Mouse (Mus musculus) CH12.LX (cell line): Measurements from ENCODE around the gene Chsy1. TPM values are rescaled to one million over a fixed set of nuclear protein-coding genes. Genes with fewer than 3 reads are reported as not detected.

Experiments used
- DNase-seq: peaks from one replicate; pipeline ENCODE4 v3.0.0-alpha.2; 2013; ENCODE audit errors: extremely low read depth
- H3K27ac ChIP-seq: 2 replicates; pipeline ENCODE4 v1.5.1; 2012; ENCODE audit warnings: low read depth, mild to moderate bottlenecking, control low read depth, moderate library complexity; ENCODE audit not compliant: insufficient read depth
- H3K27me3 ChIP-seq: replicated peaks from 2 replicates; pipeline ENCODE3; 2012; ENCODE audit warnings: inconsistent platforms
- H3K36me3 ChIP-seq, 2 experiments: replicated peaks in 1 of 2; 2 replicates each; pipeline versions ENCODE3 to v1.6.1; 2012; ENCODE audit warnings: inconsistent platforms in 1 of 2, low read length in 1 of 2, mild to moderate bottlenecking in 1 of 2, mixed read lengths in 1 of 2, moderate library complexity in 1 of 2; ENCODE audit not compliant: control insufficient read depth in 1 of 2, insufficient read depth in 1 of 2
- H3K4me1 ChIP-seq, 2 experiments: 2 replicates each; pipeline ENCODE4 v1.6.1; 2012; ENCODE audit warnings: inconsistent platforms in 1 of 2, moderate library complexity in 1 of 2; ENCODE audit not compliant: insufficient read depth in 2 of 2, control insufficient read depth in 1 of 2
- H3K4me2 ChIP-seq: 2 replicates; pipeline ENCODE4 v1.6.1; 2012; ENCODE audit warnings: low read depth, mild to moderate bottlenecking, control low read depth; ENCODE audit not compliant: poor library complexity, insufficient read depth, severe bottlenecking
- H3K4me3 ChIP-seq, 3 experiments: fragments of 150-350 bp in 1 of 3; sonication (generic) in 1 of 3; replicated peaks in 1 of 3; 2 replicates each; pipeline versions ENCODE3 to v1.5.1; 2011 to 2012; ENCODE audit warnings: low read depth in 2 of 3, low read length in 2 of 3, mild to moderate bottlenecking in 2 of 3, moderate library complexity in 2 of 3, control low read depth in 1 of 3, improper control_type of control experiment in 1 of 3, inconsistent platforms in 1 of 3, mixed read lengths in 1 of 3; ENCODE audit not compliant: poor library complexity in 1 of 3
- H3K79me2 ChIP-seq: replicated peaks from 2 replicates; pipeline ENCODE4 v1.6.1; 2012; ENCODE audit warnings: mild to moderate bottlenecking, moderate library complexity; ENCODE audit not compliant: control insufficient read depth, poor library complexity, insufficient read depth, severe bottlenecking; ENCODE audit errors: extremely low read depth
- H3K9ac ChIP-seq: 2 replicates; pipeline ENCODE4 v1.6.1; 2012; ENCODE audit warnings: low read depth, mild to moderate bottlenecking, control low read depth, moderate library complexity; ENCODE audit not compliant: insufficient read depth
- H3K9me3 ChIP-seq: replicated peaks from 2 replicates; pipeline ENCODE3; 2012; ENCODE audit warnings: low read length, inconsistent platforms, mixed read lengths
- BHLHE40 ChIP-seq: IDR thresholded peaks from 2 replicates; pipeline ENCODE4 v1.6.1; 2011; ENCODE audit warnings: mild to moderate bottlenecking, low read depth, low read length, improper control_type of control experiment
- CHD1 ChIP-seq: IDR thresholded peaks from 2 replicates; pipeline ENCODE4 v1.6.1; 2012; ENCODE audit warnings: low read depth, low read length, improper control_type of control experiment, inconsistent platforms
- CHD2 ChIP-seq: IDR thresholded peaks from 2 replicates; pipeline ENCODE4 v1.6.1; 2011; ENCODE audit warnings: low read length, improper control_type of control experiment
- ELF1 ChIP-seq: IDR thresholded peaks from 2 replicates; pipeline ENCODE4 v1.6.1; 2014; ENCODE audit warnings: low read depth, mild to moderate bottlenecking, inconsistent platforms, low read length, improper control_type of control experiment
- HCFC1 ChIP-seq: IDR thresholded peaks from 2 replicates; pipeline ENCODE4 v1.6.1; 2012; ENCODE audit warnings: low read depth, mild to moderate bottlenecking, inconsistent platforms, low read length, improper control_type of control experiment
- IRF4 ChIP-seq: IDR thresholded peaks from 2 replicates; pipeline ENCODE4 v1.6.1; 2014; ENCODE audit warnings: low read depth, mild to moderate bottlenecking, inconsistent platforms, low read length, improper control_type of control experiment
- MEF2A ChIP-seq: IDR thresholded peaks from 2 replicates; pipeline ENCODE4 v1.6.1; 2014; ENCODE audit warnings: low read depth, mild to moderate bottlenecking, inconsistent platforms, low read length, improper control_type of control experiment, borderline replicate concordance
- MYC ChIP-seq: IDR thresholded peaks from 2 replicates; pipeline ENCODE4 v1.6.1; 2011; ENCODE audit warnings: low read depth, mild to moderate bottlenecking, improper control_type of control experiment, low read length
- NRF1 ChIP-seq: IDR thresholded peaks from 2 replicates; pipeline ENCODE4 v1.6.1; 2014; ENCODE audit warnings: low read depth, mild to moderate bottlenecking, inconsistent platforms, low read length, improper control_type of control experiment, moderate library complexity
- POLR2A ChIP-seq: IDR thresholded peaks from 2 replicates; pipeline ENCODE4 v1.6.1; 2011; ENCODE audit warnings: low read depth, mild to moderate bottlenecking, improper control_type of control experiment, low read length
- RAD21 ChIP-seq: IDR thresholded peaks from 2 replicates; pipeline ENCODE4 v1.6.1; 2011; ENCODE audit warnings: low read depth, mild to moderate bottlenecking, low read length, improper control_type of control experiment, moderate library complexity
- RCOR1 ChIP-seq: conservative IDR thresholded peaks from 2 replicates; pipeline ENCODE4 v1.6.1; 2012; ENCODE audit warnings: low read depth, mild to moderate bottlenecking, inconsistent platforms, low read length, improper control_type of control experiment
- SIN3A ChIP-seq: IDR thresholded peaks from 2 replicates; pipeline ENCODE4 v1.6.1; 2012; ENCODE audit warnings: low read length, improper control_type of control experiment, inconsistent platforms
- SMC3 ChIP-seq: IDR thresholded peaks from 2 replicates; pipeline ENCODE4 v1.6.1; 2011; ENCODE audit warnings: low read depth, low read length, improper control_type of control experiment
- TCF12 ChIP-seq: IDR thresholded peaks from 2 replicates; pipeline ENCODE4 v1.6.1; 2014; ENCODE audit warnings: low read depth, mild to moderate bottlenecking, inconsistent platforms, low read length, improper control_type of control experiment
- ZKSCAN1 ChIP-seq: IDR thresholded peaks from 2 replicates; pipeline ENCODE4 v1.6.1; 2012; ENCODE audit warnings: low read depth, inconsistent platforms, low read length, improper control_type of control experiment, borderline replicate concordance
- ZMIZ1 ChIP-seq: IDR thresholded peaks from 2 replicates; pipeline ENCODE4 v1.6.1; 2012; ENCODE audit warnings: low read depth, mild to moderate bottlenecking, inconsistent platforms, low read length, improper control_type of control experiment
- ZNF384 ChIP-seq: IDR thresholded peaks from 2 replicates; pipeline ENCODE4 v1.6.1; 2012; ENCODE audit warnings: low read depth, low read length, improper control_type of control experiment, inconsistent platforms
- dilution Hi-C: fragments of 300-500 bp; cut with MboI; formaldehyde crosslinking; loops from 2 replicates; pipeline ENCODE4 v1.14.3; 2020; ENCODE audit warnings: low sequenced_read_pairs; ENCODE audit not compliant: extremely low pct_unique_long_range_greater_than_20kb, extremely low pct_ligation_motif_present
- in situ Hi-C: fragments of 300-500 bp; cut with MboI; formaldehyde crosslinking; loops from 3 replicates; pipeline ENCODE4 v1.14.3; 2019; ENCODE audit warnings: low sequenced_read_pairs, low pct_ligation_motif_present, low pct_unique_long_range_greater_than_20kb, mixed read lengths
- polyA plus RNA-seq: library from polyadenylated mRNA; unstranded; fragments of >175 nt; gene quantifications from 2 replicates; pipeline ENCODE4 v1.2.1, GENCODE M21; 2012; ENCODE audit warnings: low read depth; ENCODE audit not compliant: insufficient read length
- total RNA-seq, 2 experiments: library from RNA; depleted of rRNA; stranded (reverse); fragments of 300-350 nt in 1 of 2; fragments of >200 nt in 1 of 2; gene quantifications; 2 replicates each; pipeline ENCODE4 v1.2.3; 2012 to 2014

Gene Chsy1
- total and polyA plus RNA-seq, 3 experiments = 2.3 to 5.5 (median 2.5) TPM

DNA sequence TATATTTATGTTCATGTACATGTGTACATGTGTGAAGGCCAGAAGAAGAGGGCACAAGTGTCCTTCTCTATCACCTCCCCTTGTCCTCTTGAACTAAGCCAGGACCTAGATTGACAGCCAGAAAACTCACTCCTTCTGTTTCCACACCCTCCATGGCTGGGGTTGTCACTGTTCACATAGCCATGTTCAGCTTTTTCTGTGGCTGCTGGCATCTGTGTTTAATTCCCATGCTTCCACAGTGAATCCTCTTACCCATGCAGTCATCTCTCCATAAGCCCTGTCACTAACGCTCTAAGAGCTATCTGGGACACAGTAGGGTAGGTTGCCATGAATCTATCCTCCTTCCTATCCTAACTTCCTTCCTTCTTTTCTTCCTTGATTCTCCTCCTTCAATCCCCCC, 86.6 kb downstream of the Chsy1 start:
- H3K4me2 ChIP-seq = no peak overlapping the region
- dilution Hi-C loops = no loop called here

GRCm38 (mm10) chr7:66196609-66197445, 87.5 kb downstream of the Chsy1 start:
- Histone ChIP-seq H3K79me2 (no peaks in the 10 kb centered on the region), H3K4me2 (no peak overlapping the region), H3K4me3 (no peak overlapping the region), H3K9ac (no peak overlapping the region), H3K27me3 (no peaks in the 10 kb centered on the region), H3K9me3 (no peaks in the 10 kb centered on the region), H3K36me3 (no peaks in the 10 kb centered on the region), H3K27ac (no peak overlapping the region), H3K4me1 (peaks cover 27 to 75% of the 10 kb centered on the region in 2 experiments)
- no peak for DNase-seq
- in situ Hi-C loops (no loop called here), dilution Hi-C loops (no loop called here)
- TF ChIP-seq RAD21 (no peak), POLR2A (no peak), NRF1 (no peak), SIN3A (no peak), IRF4 (no peak), ELF1 (no peak), ZNF384 (no peak), SMC3 (no peak), ZKSCAN1 (no peak), CHD1 (no peak), CHD2 (no peak), HCFC1 (no peak), MEF2A (no peak), BHLHE40 (no peak)

More for the DNA sequence above, 86.6 kb downstream of the Chsy1 start:
- TF ChIP-seq MEF2A (no peak), BHLHE40 (no peak), RCOR1 (no peak), ELF1 (no peak), POLR2A (no peak), ZMIZ1 (no peak), SMC3 (no peak), TCF12 (no peak), MYC (no peak)
- no peaks in the 10 kb centered on the region for H3K36me3 ChIP-seq
- no peak for DNase-seq
- H3K9ac ChIP-seq = no peak overlapping the region
- no peak overlapping the region for H3K4me3 ChIP-seq
- no peaks in the 10 kb centered on the region for H3K27me3 ChIP-seq
- no peak overlapping the region for H3K27ac ChIP-seq
- no peaks in the 10 kb centered on the region for H3K79me2 ChIP-seq
- in situ Hi-C loops = no loop called here
- H3K9me3 ChIP-seq = no peaks in the 10 kb centered on the region
- peaks cover 27 to 70% of the 10 kb centered on the region in 2 experiments for H3K4me1 ChIP-seq
